Mouse (Mus musculus): Measurements from ENCODE around the gene Kif5a. TPM values are rescaled to one million over a fixed set of nuclear protein-coding genes. Genes with fewer than 3 reads are reported as not detected.

Kif5a gene
- polyA plus RNA-seq, 1 experiment from 2014 or later, result 5.6 TPM

Other genes starting within 250 kb of the Kif5a start
- gene Tsfm, start 232.5 kb downstream of the Kif5a start, polyA plus RNA-seq (2015; fragmentation: Nextera tagmentation; extraction: Ambion mirVana), result 79.9 and 85.2 TPM in 2 replicates
- gene Mettl1, start 221.9 kb downstream of the Kif5a start, polyA plus RNA-seq (2015; fragmentation: Nextera tagmentation; extraction: Ambion mirVana), result 54.3 and 55.2 TPM in 2 replicates
- gene Eef1akmt3, start 221.8 kb downstream of the Kif5a start, polyA plus RNA-seq (2015; fragmentation: Nextera tagmentation; extraction: Ambion mirVana), result 1.1 and 1.5 TPM in 2 replicates
- gene Cyp27b1, start 215.1 kb downstream of the Kif5a start, polyA plus RNA-seq (2015; fragmentation: Nextera tagmentation; extraction: Ambion mirVana), result 0.17 and 0.32 TPM in 2 replicates
- 0.79 and 1.2 TPM in 2 replicates for gene March9, start 203.2 kb downstream of the Kif5a start, polyA plus RNA-seq (2015; fragmentation: Nextera tagmentation; extraction: Ambion mirVana)
- gene Cdk4, start 199.8 kb downstream of the Kif5a start, polyA plus RNA-seq (2015; fragmentation: Nextera tagmentation; extraction: Ambion mirVana), result 1,443 and 1,450 TPM in 2 replicates
- 154 and 163 TPM in 2 replicates for gene Tspan31, start 193.1 kb downstream of the Kif5a start, polyA plus RNA-seq (2015; fragmentation: Nextera tagmentation; extraction: Ambion mirVana)
- gene Agap2, start 188.1 kb downstream of the Kif5a start, polyA plus RNA-seq (2015; fragmentation: Nextera tagmentation; extraction: Ambion mirVana), result 0.28 and 0.67 TPM in 2 replicates
- 100 and 108 TPM in 2 replicates for gene Os9, start 142.2 kb downstream of the Kif5a start, polyA plus RNA-seq (2015; fragmentation: Nextera tagmentation; extraction: Ambion mirVana)
- gene B4galnt1, start 98.1 kb downstream of the Kif5a start, polyA plus RNA-seq (2015; fragmentation: Nextera tagmentation; extraction: Ambion mirVana), result 29.4 and 31.4 TPM in 2 replicates
- gene Slc26a10, start 82.7 kb downstream of the Kif5a start, polyA plus RNA-seq (2015; fragmentation: Nextera tagmentation; extraction: Ambion mirVana), result 1.1 and 1.3 TPM in 2 replicates
- 65.9 and 69.9 TPM in 2 replicates for gene Arhgef25, start 73.3 kb downstream of the Kif5a start, polyA plus RNA-seq (2015; fragmentation: Nextera tagmentation; extraction: Ambion mirVana)
- gene Dtx3, start 67.6 kb downstream of the Kif5a start, polyA plus RNA-seq (2015; fragmentation: Nextera tagmentation; extraction: Ambion mirVana), result 90.4 and 106 TPM in 2 replicates
- 29.9 and 32.3 TPM in 2 replicates for gene Pip4k2c, start 51.8 kb downstream of the Kif5a start, polyA plus RNA-seq (2015; fragmentation: Nextera tagmentation; extraction: Ambion mirVana)
- gene Dctn2, start 3.0 kb upstream of the Kif5a start, polyA plus RNA-seq (2015; fragmentation: Nextera tagmentation; extraction: Ambion mirVana), result 161 and 169 TPM in 2 replicates
- 18.6 and 19.4 TPM in 2 replicates for gene Mbd6, start 25.7 kb upstream of the Kif5a start, polyA plus RNA-seq (2015; fragmentation: Nextera tagmentation; extraction: Ambion mirVana)
- 109 and 110 TPM in 2 replicates for gene Mars, start 48.4 kb upstream of the Kif5a start, polyA plus RNA-seq (2015; fragmentation: Nextera tagmentation; extraction: Ambion mirVana)
- 5.6 and 6.3 TPM in 2 replicates for gene Arhgap9, start 58.6 kb upstream of the Kif5a start, polyA plus RNA-seq (2015; fragmentation: Nextera tagmentation; extraction: Ambion mirVana)
- 9.1 and 10.1 TPM in 2 replicates for gene Gli1, start 78.6 kb upstream of the Kif5a start, polyA plus RNA-seq (2015; fragmentation: Nextera tagmentation; extraction: Ambion mirVana)
- 0.05 TPM in 1 of 2 replicates, not detected in the other for gene Inhbe, start 91.1 kb upstream of the Kif5a start, polyA plus RNA-seq (2015; fragmentation: Nextera tagmentation; extraction: Ambion mirVana)
- gene Inhbc, start 107.1 kb upstream of the Kif5a start, polyA plus RNA-seq (2015; fragmentation: Nextera tagmentation; extraction: Ambion mirVana), result 0.27 TPM in 2 replicates
- gene R3hdm2, start 117.0 kb upstream of the Kif5a start, polyA plus RNA-seq (2015; fragmentation: Nextera tagmentation; extraction: Ambion mirVana), result 26.5 and 34.1 TPM in 2 replicates
- gene Stac3, start 238.3 kb upstream of the Kif5a start, polyA plus RNA-seq (2015; fragmentation: Nextera tagmentation; extraction: Ambion mirVana), result 0.92 and 1.7 TPM in 2 replicates